ENCODE assay signal across 20 mouse cellular contexts in genomic region chr11:72587537-72588233, GRCm38 (mm10). TPM values are rescaled to one million over a fixed set of nuclear protein-coding genes. Genes with fewer than 3 reads are reported as not detected.
DNase-seq lines count a peak whose midpoint lies in the region; ATAC-seq and TF ChIP-seq lines count a peak whose summit lies in the region.
"Had no signal": no experiment of that assay in that cellular context is flagged by ENCODE, and none has a peak within 500 bp of the region (broad histone marks: within the 10 kb centered on the region; RNA-seq: fewer than 3 reads in every experiment).

No protein-coding gene starts in this region.

- no peak overlapping the region for H3K4me3 ChIP-seq in heart, postnatal 0 days (ENCODE audit: low read depth, low read length)
- peak overlapping the region; percentile 76 for H3K4me3 ChIP-seq in megakaryocyte, embryonic 14.5 days (replicated peaks)
- H3K4me3 ChIP-seq in lung, embryonic 16.5 days (ENCODE audit: low read length), result no peak overlapping the region
- H3K4me3 ChIP-seq in thymus, adult 2 months (ENCODE audit: control insufficient read depth, insufficient read depth, low read length), result no peak overlapping the region
- H3K4me3 ChIP-seq: forebrain, embryonic 15.5 days; heart, embryonic 12.5 days; midbrain, embryonic 10.5 days had no signal

- H3K4me1 ChIP-seq in heart, postnatal 0 days (ENCODE audit: control insufficient read depth, insufficient read depth), result 0 out of 2 replicates have a peak, but pooled peaks cover 2% of the 10 kb centered on the region
- peaks cover 36% of the 10 kb centered on the region for H3K4me1 ChIP-seq in megakaryocyte, embryonic 14.5 days
- H3K4me1 ChIP-seq in lung, embryonic 16.5 days (replicated peaks; ENCODE audit: control insufficient read depth, insufficient read depth, low read length), result no peaks in the 10 kb centered on the region
- H3K4me1 ChIP-seq in thymus, adult 2 months (replicated peaks; ENCODE audit: control insufficient read depth, insufficient read depth, low read length), result no peaks in the 10 kb centered on the region
- H3K4me1 ChIP-seq: forebrain, embryonic 15.5 days; midbrain, embryonic 10.5 days had no signal

- 38% methylated on average over 7 of the region's 7 CpGs for WGBS in heart, postnatal 0 days
- WGBS in lung, embryonic 16.5 days, result 30% methylated on average over 7 of the region's 7 CpGs
- 84% methylated on average over 7 of the region's 7 CpGs for WGBS in thymus, adult 2 months

- no peak overlapping the region for H3K9ac ChIP-seq in heart, postnatal 0 days (replicated peaks; ENCODE audit: low read depth, low read length)
- no peak overlapping the region for H3K9ac ChIP-seq in lung, embryonic 16.5 days (ENCODE audit: low read length)
- H3K9ac ChIP-seq: forebrain, embryonic 15.5 days; heart, embryonic 12.5 days had no signal

- ATAC-seq in heart, postnatal 0 days (ENCODE audit: insufficient read depth, low read depth), result no peak
- no peak for ATAC-seq in megakaryocyte, adult 5-6 weeks (ENCODE audit: poor library complexity, severe bottlenecking)
- peak; percentile 67 for ATAC-seq in lung, embryonic 16.5 days (ENCODE audit: low read depth)
- ATAC-seq: activated CD4-positive, CD25-positive, alpha-beta regulatory T cell, adult 4 months; CD4-positive, CD25-positive, alpha-beta regulatory T cell, adult 4 months; forebrain, embryonic 15.5 days; hindbrain, postnatal 0 days had no signal

- no peak overlapping the region for H3K4me2 ChIP-seq in heart, postnatal 0 days (ENCODE audit: low read depth, low read length)
- no peak overlapping the region for H3K4me2 ChIP-seq in lung, embryonic 16.5 days (ENCODE audit: low read depth, low read length)
- H3K4me2 ChIP-seq: forebrain, embryonic 15.5 days; heart, embryonic 12.5 days had no signal

- peak overlapping the region; percentile 50; the same call in 1 of the 2 replicates for H3K27ac ChIP-seq in heart, postnatal 0 days (ENCODE audit: low read depth)
- H3K27ac ChIP-seq in lung, embryonic 16.5 days (ENCODE audit: low read length), result peak overlapping the region; percentile 35; the same call in 1 of the 2 replicates
- no peak overlapping the region for H3K27ac ChIP-seq in thymus, adult 2 months (ENCODE audit: control insufficient read depth, insufficient read depth, low read length)
- H3K27ac ChIP-seq: forebrain, embryonic 15.5 days; hindbrain, postnatal 0 days; midbrain, embryonic 10.5 days had no signal

- no peaks in the 10 kb centered on the region for H3K36me3 ChIP-seq in heart, postnatal 0 days (replicated peaks; ENCODE audit: control insufficient read depth, insufficient read depth, low read length)
- no peaks in the 10 kb centered on the region for H3K36me3 ChIP-seq in megakaryocyte, embryonic 14.5 days (replicated peaks; ENCODE audit: low read length)
- no peaks in the 10 kb centered on the region for H3K36me3 ChIP-seq in lung, embryonic 16.5 days (ENCODE audit: control insufficient read depth, insufficient read depth, low read length)
- H3K36me3 ChIP-seq in thymus, adult 2 months (ENCODE audit: control insufficient read depth, insufficient read depth, low read length), result no peaks in the 10 kb centered on the region
- H3K36me3 ChIP-seq: forebrain, embryonic 15.5 days; heart, embryonic 12.5 days; midbrain, embryonic 10.5 days had no signal

- no peak for TF ChIP-seq EP300 in heart, postnatal 0 days (IDR thresholded peaks at IDR 0.05; ENCODE audit: low read depth)

- no peak for DNase-seq in heart, postnatal 0 days (ENCODE audit: low spot score)
- no peak for DNase-seq in heart, postnatal 4 days
- DNase-seq in thymus, adult 2 months, result no peak
- DNase-seq in retina, embryonic 14.5 days (ENCODE audit: low spot score), result no peak
- DNase-seq: adrenal gland, postnatal 36 days; cerebellum, postnatal 10 days; gastrocnemius, postnatal 10 days; layer of hippocampus, adult 9-11 months; right cerebral cortex, adult 18-20 months; spleen, adult 18-20 months; thymus, postnatal 25 days had no signal

- H3K27me3 ChIP-seq in heart, postnatal 0 days (ENCODE audit: control insufficient read depth, insufficient read depth, low read length), result no peaks in the 10 kb centered on the region
- no peaks in the 10 kb centered on the region for H3K27me3 ChIP-seq in megakaryocyte, embryonic 14.5 days (replicated peaks)
- no peaks in the 10 kb centered on the region for H3K27me3 ChIP-seq in lung, embryonic 16.5 days (ENCODE audit: control insufficient read depth, insufficient read depth, low read depth, low read length)
- no peaks in the 10 kb centered on the region for H3K27me3 ChIP-seq in thymus, adult 2 months (ENCODE audit: control insufficient read depth, insufficient read depth, low read length)
- H3K27me3 ChIP-seq: forebrain, embryonic 15.5 days; heart, embryonic 12.5 days had no signal

- TF ChIP-seq POLR2A in thymus, adult 2 months (IDR thresholded peaks at IDR 0.05; ENCODE audit: control insufficient read depth, extremely low read depth, insufficient read depth, low read length, poor library complexity), result no peak

- H3K9me3 ChIP-seq in heart, postnatal 0 days (replicated peaks; ENCODE audit: control insufficient read depth, low read length), result no peaks in the 10 kb centered on the region
- no peaks in the 10 kb centered on the region for H3K9me3 ChIP-seq in megakaryocyte, embryonic 14.5 days
- no peaks in the 10 kb centered on the region for H3K9me3 ChIP-seq in lung, embryonic 16.5 days (ENCODE audit: control insufficient read depth, low read length)
- H3K9me3 ChIP-seq: forebrain, embryonic 15.5 days; heart, embryonic 12.5 days; midbrain, embryonic 10.5 days had no signal

- TF ChIP-seq CTCF in heart, postnatal 0 days (IDR thresholded peaks at IDR 0.05; ENCODE audit: low read depth), result no peak
- no peak for TF ChIP-seq CTCF in thymus, adult 2 months (IDR thresholded peaks at IDR 0.05; ENCODE audit: borderline replicate concordance, control insufficient read depth, extremely low read depth, insufficient read depth, low read length, poor library complexity)

RNA-seq across cellular contexts. Expression of gene Ube2g1, which starts 19.4 kb away (rescaled TPM):
- 47.5 and 51.1 TPM in 2 replicates for total RNA-seq in heart, postnatal 0 days (2014; rRNA removed; ENCODE audit: low replicate concordance)
- 56.4 and 58.6 TPM in 2 replicates for polyA plus RNA-seq in heart, postnatal 0 days (2015; fragmentation: Nextera tagmentation; extraction: Ambion mirVana)
- 10 to 100 TPM; 57.8 to 62.5 TPM for total RNA-seq in heart, postnatal 4 days (2021)
- 13.4 and 25.9 TPM in 2 replicates for polyA plus RNA-seq in megakaryocyte, embryonic 14.5 days (2012; ENCODE audit: insufficient read depth, low replicate concordance)
- 36.3 and 41.5 TPM in 2 replicates for total RNA-seq in megakaryocyte, adult 5-6 weeks (2015)
- 22.4 and 28.0 TPM in 2 replicates for total RNA-seq in megakaryocyte, adult 5-6 weeks (2017)
- polyA plus RNA-seq in lung, embryonic 16.5 days (2015; fragmentation: Nextera tagmentation; extraction: Ambion mirVana), result 58.3 and 67.2 TPM in 2 replicates
- 13.3 and 14.8 TPM in 2 replicates for polyA plus RNA-seq in thymus, adult 2 months (2012; rRNA removed)

RNA-seq across cellular contexts. Expression of gene Spns3, which starts 37.4 kb away (rescaled TPM):
- not detected in 2 replicates for total RNA-seq in heart, postnatal 0 days (2014; rRNA removed; ENCODE audit: low replicate concordance)
- polyA plus RNA-seq in heart, postnatal 0 days (2015; fragmentation: Nextera tagmentation; extraction: Ambion mirVana), result 0.04 TPM in 2 replicates
- under 1 TPM in 1 of 2 experiments, not detected in 1; 0.12 TPM for total RNA-seq in heart, postnatal 4 days (2021)
- polyA plus RNA-seq in megakaryocyte, embryonic 14.5 days (2012; ENCODE audit: insufficient read depth, low replicate concordance), result 18.9 and 31.7 TPM in 2 replicates
- total RNA-seq in megakaryocyte, adult 5-6 weeks (2015), result 4.7 and 5.4 TPM in 2 replicates
- total RNA-seq in megakaryocyte, adult 5-6 weeks (2017), result 4.3 and 6.4 TPM in 2 replicates
- polyA plus RNA-seq in lung, embryonic 16.5 days (2015; fragmentation: Nextera tagmentation; extraction: Ambion mirVana), result 0.09 and 0.25 TPM in 2 replicates
- 13.5 and 15.4 TPM in 2 replicates for polyA plus RNA-seq in thymus, adult 2 months (2012; rRNA removed)
- polyA plus RNA-seq: midbrain, embryonic 10.5 days had no signal

Comparison
In these comparisons a context has a peak if more than half of its experiments do, and no peak if none do; other contexts are left out.
1. RNA of gene Spns3, which starts 37.4 kb away (polyA plus RNA-seq): 18.9 to 31.7 TPM in megakaryocyte, embryonic 14.5 days and 13.5 to 15.4 TPM in thymus, adult 2 months; 0.09 to 0.25 TPM in lung, embryonic 16.5 days and 0.04 TPM in heart, postnatal 0 days; every median in the first group is over 10 times any median in the second.